Mouse (Mus musculus): ENCODE measurements around the gene Lmx1a.

GRCm38 (mm10) chr1:167758208-167758607, 69.2 kb downstream of the Lmx1a start:
- TF ChIP-seq CTCF (conservative IDR thresholded peaks at IDR 0.05; ENCODE audit: low read length), result no peak
- TF ChIP-seq NANOG (IDR thresholded peaks at IDR 0.05; ENCODE audit: borderline replicate concordance, low read length), result no peak
- TF ChIP-seq POU5F1 (IDR thresholded peaks at IDR 0.05; ENCODE audit: borderline replicate concordance, low read length), result no peak
